Mouse (Mus musculus) megakaryocyte, embryonic 14.5 days (primary cell): Measurements from ENCODE around the gene Camkmt.

Experiments
- FLI1 ChIP-seq: IDR thresholded peaks from 2 replicates; pipeline ENCODE4 v1.6.1; 2012; ENCODE audit warnings: low read length, inconsistent platforms, mixed read lengths
- GATA1 ChIP-seq: IDR thresholded peaks from 3 replicates; pipeline ENCODE4 v1.6.1; 2012; ENCODE audit warnings: mixed read lengths, low read length, inconsistent platforms, borderline replicate concordance

DNA sequence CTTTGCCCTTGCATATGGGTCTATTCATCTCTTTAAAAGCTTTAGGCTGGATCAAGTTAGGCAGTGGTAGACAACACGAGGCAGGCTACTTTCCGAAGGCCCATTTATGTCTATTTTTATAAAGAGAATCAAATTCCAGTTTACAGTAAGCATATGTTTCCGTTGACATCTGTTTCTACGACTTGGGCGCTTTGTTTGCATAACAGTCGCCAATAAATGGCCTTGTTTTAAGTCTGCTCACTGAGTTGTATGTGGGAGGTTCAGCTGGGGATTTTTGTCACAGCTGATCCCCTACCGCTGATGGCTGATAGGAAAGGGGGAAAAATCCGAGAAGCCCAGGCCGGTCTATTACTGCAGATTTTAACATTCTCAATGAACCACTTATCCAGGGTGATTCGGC, 285.2 kb downstream of the Camkmt start:
- TF ChIP-seq GATA1 (no peak), FLI1 (no peak)
